Mouse (Mus musculus) E14TG2a.4 (cell line): ENCODE results near the gene Msh5.

Experiments used
- CTCF ChIP-seq: conservative IDR thresholded peaks from 2 replicates; pipeline ENCODE4 v1.5.1; 2014; ENCODE audit warnings: low read length
- NANOG ChIP-seq: IDR thresholded peaks from 2 replicates; pipeline ENCODE4 v1.6.1; 2014; ENCODE audit warnings: borderline replicate concordance, low read length, mixed read lengths
- POU5F1 ChIP-seq: IDR thresholded peaks from 2 replicates; pipeline ENCODE4 v1.6.1; 2014; ENCODE audit warnings: low read length, borderline replicate concordance

GRCm38 (mm10) chr17:35051156-35052086 lies 4.9 kb upstream of the Msh5 start:
- TF ChIP-seq CTCF, result no peak
- no peak for TF ChIP-seq NANOG
- TF ChIP-seq POU5F1, result no peak
